8 mouse cellular contexts compared by ENCODE assay signal in genomic region chrX:51681756-51682155, GRCm38 (mm10). TPM values are rescaled to one million over a fixed set of nuclear protein-coding genes. Genes with fewer than 3 reads are reported as not detected.
DNase-seq lines count a peak whose midpoint lies in the region; ATAC-seq and TF ChIP-seq lines count a peak whose summit lies in the region.

Gene Hs6st2 (minus strand): TSS chrX:51681856.

- intact Hi-C loops in heart, postnatal 36 days (cut with DNase I): no loop called here

- 0 out of 2 replicates have a peak within 1 kb of the TSS, but pooled peaks have one; percentile 15 for H3K27ac ChIP-seq in heart, embryonic 11.5 days (ENCODE audit: low read depth, low read length)
- no peak within 1 kb of the TSS for H3K27ac ChIP-seq in ES-E14 (ENCODE audit: insufficient read depth, low read depth, low read length, poor library complexity, severe bottlenecking)
- H3K27ac ChIP-seq in hindbrain, embryonic 12.5 days: no peak within 1 kb of the TSS
- no peak within 1 kb of the TSS for H3K27ac ChIP-seq in liver, embryonic 13.5 days

- H3K9ac ChIP-seq in heart, embryonic 11.5 days (ENCODE audit: low read depth, low read length): peak within 1 kb of the TSS; percentile 68
- peak within 1 kb of the TSS; percentile 55 for H3K9ac ChIP-seq in ES-E14 (ENCODE audit: insufficient read depth, low read depth, low read length, poor library complexity, severe bottlenecking)
- peak within 1 kb of the TSS; percentile 54 for H3K9ac ChIP-seq in hindbrain, embryonic 12.5 days
- H3K9ac ChIP-seq in liver, embryonic 13.5 days: no peak within 1 kb of the TSS

- peak within 1 kb of the TSS; percentile 54 for H3K4me3 ChIP-seq in heart, embryonic 11.5 days (ENCODE audit: low read depth, low read length)
- peak within 1 kb of the TSS; percentile 71 to 72 for H3K4me3 ChIP-seq in ES-E14 (ENCODE audit: insufficient read depth in 1 of 2, low read depth in 1 of 2, low read length in 2 of 2, poor library complexity in 1 of 2, severe bottlenecking in 1 of 2)
- peak within 1 kb of the TSS; percentile 46 for H3K4me3 ChIP-seq in hindbrain, embryonic 12.5 days
- peak within 1 kb of the TSS; percentile 45 for H3K4me3 ChIP-seq in liver, embryonic 13.5 days (replicated peaks)

- H3K9me3 ChIP-seq in heart, embryonic 11.5 days (replicated peaks; ENCODE audit: control insufficient read depth, low read length): no peaks in the 10 kb centered on the region
- no peaks in the 10 kb centered on the region for H3K9me3 ChIP-seq in ES-E14 (ENCODE audit: control insufficient read depth, insufficient read depth, low read depth, low read length)
- no peaks in the 10 kb centered on the region for H3K9me3 ChIP-seq in hindbrain, embryonic 12.5 days (replicated peaks)
- H3K9me3 ChIP-seq in liver, embryonic 13.5 days (replicated peaks): no peaks in the 10 kb centered on the region

- in situ Hi-C loops in ES-E14 (cut with MboI; ENCODE audit: low sequenced_read_pairs in 2 of 2, unreplicated experiment in 2 of 2): no loop called here

- peaks cover 8% of the 10 kb centered on the region; the same call in 1 of the 2 replicates for H3K27me3 ChIP-seq in heart, embryonic 11.5 days (ENCODE audit: control insufficient read depth, insufficient read depth, low read length)
- H3K27me3 ChIP-seq in hindbrain, embryonic 12.5 days: peaks cover 31% of the 10 kb centered on the region
- peaks cover 62% of the 10 kb centered on the region for H3K27me3 ChIP-seq in liver, embryonic 13.5 days

- no peak for ATAC-seq in heart, embryonic 11.5 days (replicated peaks; ENCODE audit: insufficient number of reproducible peaks, low FRiP score, low TSS enrichment)
- no peak for ATAC-seq in hindbrain, embryonic 12.5 days (ENCODE audit: low FRiP score)
- ATAC-seq in liver, embryonic 13.5 days (ENCODE audit: low read depth): no peak

- peak within 1 kb of the TSS; percentile 76 for H3K4me2 ChIP-seq in heart, embryonic 11.5 days
- peak within 1 kb of the TSS; percentile 75 for H3K4me2 ChIP-seq in hindbrain, embryonic 12.5 days (replicated peaks)
- H3K4me2 ChIP-seq in liver, embryonic 13.5 days: peak within 1 kb of the TSS; percentile 56

- DNase-seq in heart, postnatal 36 days: no peak
- no peak for DNase-seq in ES-E14 (ENCODE audit: low read depth, low spot score)
- no peak for DNase-seq in liver, embryonic 13.5 days
- no peak for DNase-seq in right cerebral cortex, postnatal 14 days
- no peak for DNase-seq in cerebellum, adult 8-10 months
- DNase-seq in urinary bladder, adult 2 months (ENCODE audit: low spot score): no peak

- 25% methylated on average over 5 of the region's 5 CpGs for WGBS in heart, embryonic 11.5 days (ENCODE audit: insufficient replicate concordance)
- WGBS in hindbrain, embryonic 12.5 days: 17% methylated on average over 5 of the region's 5 CpGs
- WGBS in liver, embryonic 13.5 days (ENCODE audit: insufficient replicate concordance): 24% methylated on average over 5 of the region's 5 CpGs

- H3K36me3 ChIP-seq in heart, embryonic 11.5 days (ENCODE audit: control insufficient read depth, insufficient read depth, low read length): no peaks in the 10 kb centered on the region
- H3K36me3 ChIP-seq in ES-E14 (ENCODE audit: control insufficient read depth, insufficient read depth, low read length, poor library complexity, severe bottlenecking): no peaks in the 10 kb centered on the region
- H3K36me3 ChIP-seq in hindbrain, embryonic 12.5 days: no peaks in the 10 kb centered on the region
- no peaks in the 10 kb centered on the region for H3K36me3 ChIP-seq in liver, embryonic 13.5 days

- no peaks in the 10 kb centered on the region for H3K4me1 ChIP-seq in heart, embryonic 11.5 days (ENCODE audit: control insufficient read depth, insufficient read depth, low read length)
- no peaks in the 10 kb centered on the region for H3K4me1 ChIP-seq in ES-E14 (ENCODE audit: control insufficient read depth in 2 of 2, insufficient read depth in 2 of 2, low read length in 2 of 2, poor library complexity in 1 of 2)
- no peaks in the 10 kb centered on the region; the same call in 1 of the 2 replicates for H3K4me1 ChIP-seq in hindbrain, embryonic 12.5 days
- peaks cover 9% of the 10 kb centered on the region; the same call in 1 of the 2 replicates for H3K4me1 ChIP-seq in liver, embryonic 13.5 days (replicated peaks)

TF ChIP-seq in ES-E14, 5 proteins besides CTCF, POLR2A, EP300 and RAD21:
- no peak for TF ChIP-seq HCFC1 (IDR thresholded peaks at IDR 0.05; ENCODE audit: borderline replicate concordance, insufficient read depth, low read length)

RNA-seq across cellular contexts. Expression of gene Hs6st2, which starts in this region (rescaled TPM):
- 23.9 and 24.2 TPM in 2 replicates for polyA plus RNA-seq in heart, embryonic 11.5 days (2014; fragmentation: Nextera tagmentation; extraction: Ambion mirVana)
- 1 to 10 TPM; 1.1 to 1.3 TPM for total RNA-seq in heart, postnatal 36 days (2021)
- total RNA-seq in ES-E14 (2012; rRNA removed): 13.1 and 18.5 TPM in 2 replicates
- polyA plus RNA-seq in hindbrain, embryonic 12.5 days (2016; fragmentation: Nextera tagmentation; extraction: Ambion mirVana): 18.3 and 22.6 TPM in 2 replicates
- 1.4 and 1.8 TPM in 2 replicates for polyA plus RNA-seq in liver, embryonic 13.5 days (2015; fragmentation: Nextera tagmentation; extraction: Ambion mirVana)
- 0.36 and 0.94 TPM in 2 replicates for polyA plus RNA-seq in urinary bladder, adult 2 months (2012; rRNA removed)
